Mouse (Mus musculus) gastrocnemius, adult 18-20 months (tissue): ENCODE data around the gene Hfe2. TPM values are rescaled to one million over a fixed set of nuclear protein-coding genes. Genes with fewer than 3 reads are reported as not detected.

ENCODE experiments used
- DNase-seq: peaks from one replicate; pipeline ENCODE4 v3.0.0; 2021; ENCODE audit warnings: low spot score
- total RNA-seq, 2 experiments: library from RNA; stranded (reverse); gene quantifications; 2 replicates each; pipeline ENCODE4 v1.2.3; 2021

The Hfe2 gene
- total RNA-seq, 2 experiments from 2014 or later: 622 to 636 TPM

- DNase-seq: peak; percentile 80
Observed at GRCm38 (mm10) chr3:96573611-96574511, 48.9 kb downstream of the Hfe2 start.

- DNase-seq: peak; percentile 86
Observed at GRCm38 (mm10) chr3:96575272-96575984, 50.5 kb downstream of the Hfe2 start.

GRCm38 (mm10) chr3:96576005-96576658, 51.2 kb downstream of the Hfe2 start:
- DNase-seq: peak; percentile 91

GRCm38 (mm10) chr3:96576690-96577541, 51.9 kb downstream of the Hfe2 start, which contains the start of gene Gm16253:
Gm16253 (plus strand) TSS chr3:96576984.
- peak; percentile 96 for DNase-seq

- no peak for DNase-seq
Observed at GRCm38 (mm10) chr3:96577566-96577965, 52.6 kb downstream of the Hfe2 start.

Other genes starting within 250 kb of the Hfe2 start
- under 1 TPM in 1 of 2 experiments, not detected in 1; 0.14 TPM for gene Fcgr1, start 231.2 kb upstream of the Hfe2 start, total RNA-seq
- not detected for gene BC107364, start 72.9 kb upstream of the Hfe2 start, total RNA-seq
- 100 to 1,000 TPM; 344 to 646 TPM for gene Txnip, start 32.8 kb downstream of the Hfe2 start, total RNA-seq
- 1 to 10 TPM; 1.2 to 2.0 TPM for gene Gm16253, start 51.8 kb downstream of the Hfe2 start, total RNA-seq
- 10 to 100 TPM; 44.0 to 56.1 TPM for gene Polr3gl, start 69.0 kb downstream of the Hfe2 start, total RNA-seq
- 1 to 10 TPM; 1.0 to 1.7 TPM for gene Ankrd34a, start 71.5 kb downstream of the Hfe2 start, total RNA-seq
- gene Lix1l, start 76.0 kb downstream of the Hfe2 start, total RNA-seq: 1 to 10 TPM; 4.2 to 7.6 TPM
- 10 to 100 TPM; 24.4 to 33.3 TPM for gene Rbm8a, start 104.8 kb downstream of the Hfe2 start, total RNA-seq
- gene Pex11b, start 110.2 kb downstream of the Hfe2 start, total RNA-seq: 10 to 100 TPM; 27.9 to 28.6 TPM
- under 1 TPM in 1 of 2 experiments, not detected in 1; 0.07 TPM for gene Gm42957, start 110.3 kb downstream of the Hfe2 start, total RNA-seq
- gene Itga10, start 120.4 kb downstream of the Hfe2 start, total RNA-seq: under 1 TPM; 0.34 to 0.74 TPM
- under 1 TPM; 0.18 to 0.31 TPM for gene Ankrd35, start 145.0 kb downstream of the Hfe2 start, total RNA-seq
- gene Pias3, start 171.2 kb downstream of the Hfe2 start, total RNA-seq: 1 to 10 TPM; 6.1 to 7.5 TPM
- under 1 TPM; 0.50 to 0.76 TPM for gene Nudt17, start 183.4 kb downstream of the Hfe2 start, total RNA-seq
- 10 to 100 TPM; 21.0 to 22.4 TPM for gene Polr3c, start 202.5 kb downstream of the Hfe2 start, total RNA-seq
- gene Rnf115, start 202.5 kb downstream of the Hfe2 start, total RNA-seq: 100 to 1,000 TPM in 1 of 2 experiments, 10 to 100 TPM in 1; 55.7 to 103 TPM